Mouse (Mus musculus): ENCODE results near the gene Hist2h3b.
A peak's percentile ranks its signal among the peaks of the same experiment; 100 is the strongest.

DNA sequence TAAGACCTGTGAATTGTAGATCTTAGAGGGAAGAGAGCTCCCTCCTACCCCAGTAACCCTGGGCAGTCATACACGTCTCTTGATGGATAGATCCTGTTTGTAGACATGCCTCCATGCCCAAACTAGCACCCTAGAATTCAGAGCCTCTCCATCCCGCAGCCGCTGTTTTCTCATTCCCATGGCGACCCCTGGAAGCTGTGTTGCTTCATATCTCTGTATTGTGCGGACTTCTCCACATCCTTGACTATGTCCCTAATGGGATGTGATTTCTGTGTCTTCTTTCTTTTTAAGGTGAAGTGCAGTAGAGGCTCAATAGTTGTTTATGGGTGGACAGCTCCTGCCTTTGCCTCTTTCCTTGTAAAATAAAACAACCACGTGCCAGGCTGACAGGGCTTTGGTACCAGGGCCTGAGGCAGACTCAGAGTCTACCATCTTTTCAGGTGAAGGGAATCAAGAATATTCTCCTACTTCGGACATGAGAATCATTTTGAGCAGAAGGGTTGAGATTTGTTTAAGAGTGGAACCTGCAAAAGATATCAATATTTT lies 4.0 kb upstream of the Hist2h3b start:
- TF ChIP-seq CTCF (IDR thresholded peaks at IDR 0.05; ENCODE audit: borderline replicate concordance, insufficient read depth, low read length) (no peak), POLR2A (IDR thresholded peaks at IDR 0.05; ENCODE audit: low read depth, low read length) (0 out of 2 replicates have a peak, but pooled peaks have one; percentile 0)

All from embryonic fibroblast, embryonic 13.5 days (primary cell).